Mouse (Mus musculus) ovary, postnatal 14 days (tissue): ENCODE data around the gene March6.

Source experiments
- DNase-seq: peaks from one replicate; pipeline ENCODE4 v3.0.0; 2022; ENCODE audit warnings: low spot score

Gene March6

GRCm38 (mm10) chr15:31414179-31414898 is 116.5 kb downstream of the March6 start:
- no peak for DNase-seq

GRCm38 (mm10) chr15:31413662-31414061 is 117.2 kb downstream of the March6 start:
- DNase-seq = no peak

- no peak for DNase-seq
Observed at GRCm38 (mm10) chr15:31412933-31413332, 117.9 kb downstream of the March6 start.

- no peak for DNase-seq
Observed at GRCm38 (mm10) chr15:31412436-31412835, 118.4 kb downstream of the March6 start.

GRCm38 (mm10) chr15:31407490-31407889 is 123.4 kb downstream of the March6 start:
- no peak for DNase-seq

GRCm38 (mm10) chr15:31406881-31407280 is 124.0 kb downstream of the March6 start:
- no peak for DNase-seq
